Mouse (Mus musculus) gastrocnemius, adult 2 months (tissue): ENCODE measurements around the gene Dctpp1. TPM values are rescaled to one million over a fixed set of nuclear protein-coding genes. Genes with fewer than 3 reads are reported as not detected.

ENCODE experiments used
- DNase-seq: peaks from one replicate; pipeline ENCODE4 v3.0.0; 2022
- H3K27ac ChIP-seq: fragments of 200-600 bp; 2 replicates; pipeline ENCODE4 v1.8.1; 2022; ENCODE audit warnings: mild to moderate bottlenecking
- H3K4me3 ChIP-seq: fragments of 200-600 bp; 2 replicates; pipeline ENCODE4 v1.8.1; 2022; ENCODE audit warnings: mild to moderate bottlenecking, moderate library complexity
- CTCF ChIP-seq: fragments of 200-600 bp; IDR thresholded peaks from 2 replicates; pipeline ENCODE4 v1.8.1; 2022; ENCODE audit warnings: antibody characterized with exemption, mild to moderate bottlenecking, moderate library complexity
- intact Hi-C: fragments of 180-260 bp; cut with DNase I; formaldehyde crosslinking; loops from one replicate; pipeline ENCODE4 v1.15.1; 2025
- total RNA-seq, 2 experiments: library from RNA; stranded (reverse); gene quantifications; 2 replicates each; pipeline ENCODE4 v1.2.3; 2021

Dctpp1 gene
- total RNA-seq, 2 experiments from 2014 or later = 25.1 to 35.4 TPM

DNA sequence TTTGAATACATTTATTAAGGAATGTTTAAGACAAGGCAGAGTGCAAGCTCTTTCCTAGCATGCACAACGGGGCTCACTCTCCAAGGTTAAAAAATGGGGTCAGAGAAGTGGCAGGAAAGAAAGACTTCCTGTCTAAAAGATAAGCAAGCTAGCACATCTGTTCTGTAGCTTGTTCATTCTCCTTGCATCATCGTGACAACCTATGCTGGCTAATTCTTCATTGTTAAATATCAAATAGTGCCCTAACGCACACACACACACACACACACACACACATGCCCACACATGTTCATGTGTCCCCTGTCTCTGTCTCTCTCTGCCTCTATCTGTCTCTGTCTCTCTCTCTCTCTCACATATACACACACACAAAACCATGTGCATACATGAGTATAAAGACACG lies 20.6 kb upstream of the Dctpp1 start:
- Histone ChIP-seq H3K27ac (no peak overlapping the region), H3K4me3 (no peak overlapping the region)
- no peak for TF ChIP-seq CTCF
- DNase-seq = no peak
- intact Hi-C loops = no loop called here

DNA sequence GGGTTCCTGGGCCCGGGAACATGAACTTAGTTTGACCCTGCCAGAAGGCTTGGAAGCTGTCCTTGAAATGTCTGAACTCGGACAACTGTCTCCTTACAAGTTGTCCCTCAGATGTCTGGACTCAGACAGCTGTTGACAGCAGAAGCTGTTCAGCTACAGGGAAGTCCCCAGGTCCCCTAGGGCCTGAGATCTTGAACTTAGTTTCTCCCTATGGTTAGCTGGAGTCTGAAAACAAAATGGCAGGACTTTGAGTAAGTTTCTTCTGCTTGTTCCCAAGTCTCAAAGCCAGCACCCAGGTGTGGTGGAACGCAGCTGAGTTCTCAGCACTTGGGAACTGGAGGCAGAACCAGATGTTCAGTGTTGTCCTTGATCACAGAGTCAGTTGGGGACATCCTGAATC lies 19.6 kb upstream of the Dctpp1 start:
- TF ChIP-seq CTCF = no peak

DNA sequence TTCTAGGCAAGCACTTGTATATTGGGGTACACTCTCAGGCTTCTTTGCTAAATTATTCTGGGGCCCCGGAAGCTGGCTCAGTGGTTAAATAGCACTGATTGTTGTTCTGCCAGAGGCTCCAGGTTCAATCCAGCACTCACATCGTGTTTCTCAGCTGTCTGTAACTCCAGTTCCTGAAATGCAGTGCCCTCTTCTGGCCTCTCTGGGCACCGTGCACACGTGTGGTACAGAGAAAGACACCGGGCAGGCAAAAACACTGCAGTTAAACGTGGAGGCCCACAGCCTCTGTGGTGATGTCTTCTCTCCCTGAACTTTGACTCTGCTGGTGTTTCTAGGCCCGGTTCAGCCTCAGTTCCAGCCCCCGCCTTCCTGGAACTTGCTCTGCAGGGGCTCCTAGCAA lies 17.8 kb upstream of the Dctpp1 start:
- Histone ChIP-seq H3K4me3 (no peak overlapping the region), H3K27ac (no peak overlapping the region)
- DNase-seq = peak; percentile 53
- intact Hi-C loops = no loop called here
- peak; percentile 61 for TF ChIP-seq CTCF

More for the DNA sequence above, 19.6 kb upstream of the Dctpp1 start:
- DNase-seq = no peak
- intact Hi-C loops = no loop called here
- no peak overlapping the region for H3K4me3 ChIP-seq
- H3K27ac ChIP-seq = no peak overlapping the region

DNA sequence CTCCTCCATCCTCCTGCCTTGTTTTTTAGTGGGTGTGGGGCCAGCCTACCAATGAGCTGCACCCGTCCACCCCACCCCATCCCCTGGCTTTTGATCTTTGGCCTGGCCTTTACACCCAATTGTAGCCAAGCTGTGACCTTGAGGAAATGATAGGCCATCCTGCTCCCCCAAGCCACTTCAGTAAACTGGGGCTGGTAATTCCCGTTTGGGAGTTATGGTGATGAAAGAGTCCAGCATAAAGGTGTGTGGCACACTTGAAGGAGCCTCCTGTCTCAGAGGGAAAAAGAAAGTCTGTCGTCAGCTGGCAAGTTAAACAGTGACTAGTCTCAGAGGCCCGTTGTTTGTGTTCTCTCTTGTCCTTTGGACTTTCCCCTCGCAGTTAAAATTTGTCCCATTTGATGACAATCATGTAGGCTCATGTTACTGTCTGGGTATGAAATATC lies 16.0 kb upstream of the Dctpp1 start:
- DNase-seq = no peak
- TF ChIP-seq CTCF = no peak
- intact Hi-C loops = loop anchor here (2.0 kb wide), 1 partner anchor 16 kb away; the partner anchor contains the start of gene Dctpp1
- Histone ChIP-seq H3K4me3 (no peak overlapping the region), H3K27ac (no peak overlapping the region)

DNA sequence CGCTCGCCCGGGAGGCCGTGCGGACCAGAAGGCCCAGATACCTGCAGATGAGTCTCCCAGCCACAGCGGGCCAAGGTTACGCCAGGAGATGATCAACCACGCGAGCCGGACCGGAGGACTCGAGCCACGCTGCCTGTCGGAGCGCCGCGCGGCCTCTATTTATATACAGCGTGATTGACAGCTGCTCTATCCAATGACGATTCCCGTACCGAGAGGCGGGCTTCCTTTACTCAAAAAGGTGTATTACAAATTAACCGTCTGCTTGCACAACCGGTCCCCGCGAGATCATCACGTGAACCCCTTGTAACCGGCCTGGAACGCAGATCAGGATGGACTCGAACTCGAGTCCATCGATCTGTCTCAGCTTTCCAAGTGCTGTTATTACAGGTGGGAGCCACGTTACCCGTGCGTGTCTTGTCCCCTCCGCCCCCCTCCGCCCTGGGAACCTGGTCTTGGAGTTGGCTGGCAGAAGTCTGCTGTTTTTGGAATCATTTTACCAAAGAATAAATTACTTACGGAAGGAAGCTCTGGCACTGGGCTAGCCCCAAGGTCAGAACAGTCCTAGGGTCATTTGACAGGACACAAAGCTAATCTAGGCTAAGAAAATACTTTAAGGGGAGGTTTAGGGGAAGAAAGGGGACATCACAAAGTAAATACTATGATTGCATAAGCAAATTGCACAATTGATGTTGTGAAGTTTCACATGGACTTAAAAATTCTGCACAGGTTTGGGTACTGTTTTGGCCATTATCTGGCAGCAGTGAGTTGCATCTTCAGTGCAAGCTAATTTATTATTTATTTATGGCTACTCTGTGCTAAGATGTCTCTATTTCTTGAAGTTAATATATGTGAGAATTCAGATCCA lies 13.6 kb upstream of the Dctpp1 start, which contains the start of gene Sephs2:
TSS of gene Sephs2 (minus strand) at position 131 of the 865 bp plus-strand sequence.
- TF ChIP-seq CTCF = no peak; the same call in 1 of the 2 replicates
- Histone ChIP-seq H3K4me3 (peak within 1 kb of the TSS; percentile 94), H3K27ac (peak within 1 kb of the TSS; percentile 98)
- intact Hi-C loops = loop anchor here (5.0 kb wide), 1 partner anchor 68 kb away; no protein-coding TSS in a partner anchor
- DNase-seq = peak; percentile 95

- peak; percentile 67 for DNase-seq
- Histone ChIP-seq H3K27ac (peak overlapping the region; percentile 98), H3K4me3 (peak overlapping the region; percentile 94)
- no peak; the same call in 1 of the 2 replicates for TF ChIP-seq CTCF
- intact Hi-C loops = loop anchor here (5.0 kb wide), 1 partner anchor 69 kb away; no protein-coding TSS in a partner anchor
Measured at GRCm38 (mm10) chr7:127273118-127273923, 12.8 kb upstream of the Dctpp1 start.

DNA sequence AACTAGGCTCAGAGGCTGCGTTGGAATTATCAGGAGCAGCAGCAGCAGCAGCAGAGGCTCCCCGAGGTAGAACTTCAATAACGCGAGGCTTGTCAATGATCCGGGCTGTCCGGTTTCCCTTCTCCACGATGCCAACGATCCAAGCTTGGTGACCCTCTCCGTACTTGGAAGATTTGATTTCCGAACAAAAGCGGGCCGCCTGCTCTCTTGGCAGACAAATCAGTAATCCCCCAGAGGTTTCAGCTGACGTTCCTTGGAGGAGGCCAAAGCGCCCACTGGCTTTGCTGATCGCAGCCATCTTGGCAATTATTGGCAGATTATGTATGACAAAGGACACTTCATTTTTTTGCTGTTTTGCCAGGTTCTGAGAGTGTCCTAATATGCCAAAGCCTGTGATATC lies 12.1 kb upstream of the Dctpp1 start:
- intact Hi-C loops = loop anchor here (5.0 kb wide), 1 partner anchor 70 kb away; no protein-coding TSS in a partner anchor
- DNase-seq = no peak
- Histone ChIP-seq H3K4me3 (peak overlapping the region; percentile 94), H3K27ac (peak overlapping the region; percentile 98; the same call in 1 of the 2 replicates)
- no peak for TF ChIP-seq CTCF

GRCm38 (mm10) chr7:127271093-127271492 lies 10.6 kb upstream of the Dctpp1 start:
- Histone ChIP-seq H3K27ac (no peak overlapping the region), H3K4me3 (no peak overlapping the region)
- intact Hi-C loops = loop anchor here (5.0 kb wide), 1 partner anchor 71 kb away; no protein-coding TSS in a partner anchor
- TF ChIP-seq CTCF = no peak
- no peak for DNase-seq

DNA sequence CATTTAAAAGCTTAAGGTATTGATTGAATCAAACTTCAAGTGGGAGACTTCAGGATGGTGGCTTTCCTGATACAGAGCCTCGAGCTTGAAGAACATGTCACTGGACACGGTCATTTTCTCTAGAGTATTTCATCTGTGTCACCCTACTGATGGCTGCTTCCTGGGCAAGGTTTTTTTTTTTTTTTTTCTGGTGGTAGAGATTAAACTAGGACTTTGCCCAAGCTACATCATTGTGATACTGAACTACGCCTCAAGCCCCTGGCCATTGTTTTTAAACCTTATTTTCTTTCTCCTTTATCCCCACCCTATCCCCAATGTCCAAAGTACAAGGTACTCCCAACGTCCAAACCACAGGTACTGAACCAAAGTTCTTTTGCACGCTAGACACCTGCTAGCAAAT lies 10.2 kb upstream of the Dctpp1 start:
- Histone ChIP-seq H3K27ac (no peak overlapping the region), H3K4me3 (no peak overlapping the region)
- DNase-seq = no peak
- intact Hi-C loops = loop anchor here (5.0 kb wide), 1 partner anchor 72 kb away; no protein-coding TSS in a partner anchor
- TF ChIP-seq CTCF = no peak

DNA sequence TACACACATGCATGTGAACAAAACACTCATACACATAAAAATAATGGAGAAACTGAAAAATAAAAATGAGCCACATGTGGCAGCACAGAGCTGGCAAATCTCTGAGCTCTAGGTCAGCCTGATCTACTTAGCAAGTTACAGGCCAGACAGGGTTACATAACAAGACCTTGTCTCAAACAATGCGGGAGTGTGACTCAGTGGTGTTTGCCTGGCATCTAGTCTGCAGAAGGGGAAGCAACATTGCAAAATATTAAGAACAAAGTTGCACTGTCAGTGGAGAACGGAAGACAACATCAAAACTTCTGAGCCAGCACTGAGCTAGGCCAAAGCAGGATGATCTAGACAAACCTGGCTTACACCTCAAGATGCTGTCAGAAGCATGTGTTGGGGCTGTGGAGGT lies 9.7 kb upstream of the Dctpp1 start:
- no peak for DNase-seq

GRCm38 (mm10) chr7:127263526-127263925 lies 3.0 kb upstream of the Dctpp1 start:
- H3K4me3 ChIP-seq = no peak overlapping the region
- DNase-seq = no peak
- H3K27ac ChIP-seq = no peak overlapping the region
- intact Hi-C loops = no loop called here
- no peak for TF ChIP-seq CTCF

More for the DNA sequence above, 9.7 kb upstream of the Dctpp1 start:
- Histone ChIP-seq H3K27ac (no peak overlapping the region), H3K4me3 (no peak overlapping the region)
- intact Hi-C loops = loop anchor here (5.0 kb wide), 1 partner anchor 72 kb away; no protein-coding TSS in a partner anchor
- no peak for TF ChIP-seq CTCF

DNA sequence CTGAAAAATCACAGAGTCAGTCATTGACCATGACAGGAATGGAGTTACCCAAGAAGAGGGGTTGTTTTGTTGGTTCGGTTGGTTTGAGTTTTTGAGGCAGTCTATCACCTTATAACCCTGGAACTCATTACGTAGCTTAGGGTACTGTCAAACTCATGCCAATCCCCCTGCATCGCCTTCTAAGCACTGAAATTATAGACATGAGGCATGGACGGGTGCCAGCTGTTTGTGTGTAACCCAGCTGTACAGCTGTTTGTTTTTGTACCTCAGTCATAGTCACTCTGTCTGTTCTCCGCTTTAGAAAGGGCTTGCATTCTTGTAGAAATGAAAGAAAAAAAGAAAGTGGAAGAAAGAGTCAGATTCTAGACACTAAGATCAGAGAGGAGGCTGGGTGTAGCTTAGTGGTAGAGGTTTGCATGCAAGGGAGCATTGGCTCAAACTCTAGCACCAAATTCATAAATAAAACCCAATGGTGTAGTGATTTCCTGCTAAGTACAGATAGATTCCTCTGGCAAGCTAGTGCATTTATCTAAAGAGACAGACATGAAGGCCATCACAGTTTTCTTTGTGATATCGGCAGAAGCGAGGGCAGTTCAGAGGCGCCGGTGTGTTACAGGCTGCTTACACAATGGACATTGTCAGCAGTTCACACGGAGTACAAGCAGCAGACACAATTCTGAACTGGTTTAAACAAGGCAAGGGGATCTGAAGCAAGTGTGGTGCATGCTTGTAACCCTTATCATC lies 1.9 kb upstream of the Dctpp1 start:
- Histone ChIP-seq H3K4me3 (no peak overlapping the region), H3K27ac (no peak overlapping the region)
- intact Hi-C loops = no loop called here
- DNase-seq = no peak
- no peak for TF ChIP-seq CTCF
